Mouse (Mus musculus) thymus, postnatal 0 days (tissue): ENCODE data around the gene Fkbp15. TPM values are rescaled to one million over a fixed set of nuclear protein-coding genes. Genes with fewer than 3 reads are reported as not detected.

Experiments
- DNase-seq: peaks from one replicate; pipeline ENCODE4 v3.0.0-alpha.2; 2015; ENCODE audit warnings: low spot score
- polyA plus RNA-seq: library from polyadenylated mRNA; unstranded; fragments of >200 nt; fragmentation: Nextera tagmentation; extraction: Ambion mirVana; gene quantifications from 2 replicates; pipeline ENCODE4 v1.2.1, GENCODE M21; 2015

The Fkbp15 gene
- polyA plus RNA-seq, 1 experiment from 2014 or later: 30.5 TPM

GRCm38 (mm10) chr4:62318294-62318693 lies 42.1 kb downstream of the Fkbp15 start:
- DNase-seq: no peak

DNA sequence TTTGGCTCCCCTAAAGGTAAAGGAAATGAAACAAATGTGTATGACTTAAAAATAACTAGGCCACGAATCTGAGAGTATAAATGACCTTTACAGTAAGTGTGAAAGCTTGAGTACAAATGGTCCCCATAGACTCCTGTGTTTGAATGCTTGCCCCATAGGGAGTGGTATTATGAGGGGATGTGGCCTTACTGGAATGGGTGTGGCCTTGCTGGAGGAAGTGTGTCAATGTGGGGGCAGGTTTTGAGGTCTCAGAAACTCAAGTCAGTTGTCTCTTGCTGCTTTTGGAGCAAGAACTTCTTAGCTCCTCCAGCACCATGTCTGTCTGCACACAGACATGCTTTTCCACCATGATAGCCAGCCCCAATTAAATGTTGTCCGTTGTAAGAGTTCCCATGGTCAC lies 43.9 kb downstream of the Fkbp15 start:
- DNase-seq: no peak

- no peak for DNase-seq
Measured at GRCm38 (mm10) chr4:62314516-62314915, 45.8 kb downstream of the Fkbp15 start.

DNA sequence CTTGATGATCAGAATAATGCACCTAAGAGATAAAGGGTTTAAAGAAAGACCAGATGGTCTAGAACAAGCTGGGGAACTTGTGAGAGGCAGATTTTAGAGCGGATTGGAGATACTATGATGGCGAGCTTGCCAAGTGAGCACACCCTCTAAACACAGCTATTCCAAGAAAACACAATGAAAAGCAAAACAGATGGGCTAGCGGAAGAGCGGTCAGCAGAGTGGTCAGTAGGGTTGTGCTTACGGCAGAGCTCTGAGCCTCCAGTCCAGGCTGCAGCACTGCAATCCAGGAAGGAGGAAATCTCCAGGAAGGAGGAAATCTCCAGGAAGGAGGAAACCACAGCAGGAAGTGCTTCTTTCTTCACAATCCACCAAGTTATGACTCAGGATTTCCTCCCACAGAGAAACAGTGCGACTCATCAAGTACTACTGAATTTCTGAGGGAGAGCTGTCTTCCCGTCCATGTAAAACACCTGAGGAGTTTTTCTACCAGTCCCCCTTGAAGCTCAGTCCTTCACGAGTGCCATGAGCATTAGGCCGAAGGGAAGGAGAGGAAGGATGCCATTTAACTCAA lies 46.6 kb downstream of the Fkbp15 start:
- no peak for DNase-seq

GRCm38 (mm10) chr4:62312821-62313220 lies 47.5 kb downstream of the Fkbp15 start:
- DNase-seq: no peak

- no peak for DNase-seq
Measured at GRCm38 (mm10) chr4:62308406-62308805, 51.9 kb downstream of the Fkbp15 start.

- no peak for DNase-seq
Measured at GRCm38 (mm10) chr4:62306840-62307239, 53.5 kb downstream of the Fkbp15 start.

- DNase-seq: no peak
Measured at GRCm38 (mm10) chr4:62306301-62306700, 54.0 kb downstream of the Fkbp15 start.

DNA sequence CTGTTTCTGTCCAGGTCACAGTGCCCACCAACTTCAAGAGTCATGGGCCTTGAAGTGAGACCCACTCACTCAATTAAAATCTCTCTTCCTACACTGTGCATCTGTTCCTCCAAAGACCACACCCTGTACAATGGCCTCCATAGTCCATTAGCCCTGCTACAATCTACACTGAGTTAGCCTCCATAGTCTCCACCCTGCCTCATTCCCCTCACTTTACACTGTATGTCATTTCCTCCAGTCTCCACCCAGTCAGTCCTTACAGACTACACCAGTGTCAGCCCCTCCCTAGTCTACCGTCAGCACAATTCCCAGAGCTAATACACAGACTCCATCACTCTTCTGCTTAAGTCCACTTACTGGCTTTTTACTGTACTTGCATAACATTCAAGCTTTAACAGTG lies 57.1 kb downstream of the Fkbp15 start:
- no peak for DNase-seq

DNA sequence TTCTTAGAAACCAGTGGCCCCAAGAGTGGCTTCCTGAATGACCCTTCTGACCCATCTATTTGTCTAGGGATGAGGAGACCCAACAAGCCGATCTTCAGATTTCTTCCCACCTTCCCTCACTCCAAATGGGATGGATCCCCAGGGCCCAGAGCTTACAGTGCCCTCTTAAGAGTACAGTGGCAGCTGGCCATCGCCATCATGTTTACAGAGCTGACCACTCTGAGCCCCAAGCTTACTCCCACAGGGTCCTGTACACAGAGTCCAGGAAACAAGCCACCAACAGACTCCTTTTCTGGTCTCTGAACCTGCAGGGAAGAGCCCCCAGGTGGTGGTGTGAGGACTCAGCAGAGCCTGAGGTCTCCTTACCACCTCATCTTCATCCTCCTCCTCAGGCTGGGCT lies 57.6 kb downstream of the Fkbp15 start:
- DNase-seq: no peak

DNA sequence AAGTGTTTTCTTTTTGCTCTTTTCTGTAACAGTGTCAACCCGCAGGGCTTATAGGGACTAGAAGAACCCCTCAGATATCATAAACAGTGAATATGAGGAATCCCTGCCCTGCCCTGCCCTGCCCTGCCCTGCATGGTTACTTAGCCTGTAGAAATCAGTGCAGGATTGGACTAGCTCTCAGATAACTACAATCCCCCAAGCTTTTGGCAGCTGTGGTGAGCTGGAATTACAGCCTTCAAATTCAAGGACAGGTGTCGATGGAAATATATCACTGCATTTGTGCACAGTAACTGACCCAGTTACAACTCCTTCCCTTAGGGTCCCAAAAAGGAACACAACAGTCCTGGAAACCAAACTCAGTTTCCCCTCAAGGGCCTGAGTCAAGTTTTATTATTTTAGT lies 60.3 kb downstream of the Fkbp15 start:
- DNase-seq: no peak

GRCm38 (mm10) chr4:62297280-62298130 lies 62.8 kb downstream of the Fkbp15 start:
- DNase-seq: no peak

- DNase-seq: no peak
Measured at GRCm38 (mm10) chr4:62294741-62295140, 65.6 kb downstream of the Fkbp15 start.

- DNase-seq: no peak
Measured at GRCm38 (mm10) chr4:62293219-62293861, 67.0 kb downstream of the Fkbp15 start.

DNA sequence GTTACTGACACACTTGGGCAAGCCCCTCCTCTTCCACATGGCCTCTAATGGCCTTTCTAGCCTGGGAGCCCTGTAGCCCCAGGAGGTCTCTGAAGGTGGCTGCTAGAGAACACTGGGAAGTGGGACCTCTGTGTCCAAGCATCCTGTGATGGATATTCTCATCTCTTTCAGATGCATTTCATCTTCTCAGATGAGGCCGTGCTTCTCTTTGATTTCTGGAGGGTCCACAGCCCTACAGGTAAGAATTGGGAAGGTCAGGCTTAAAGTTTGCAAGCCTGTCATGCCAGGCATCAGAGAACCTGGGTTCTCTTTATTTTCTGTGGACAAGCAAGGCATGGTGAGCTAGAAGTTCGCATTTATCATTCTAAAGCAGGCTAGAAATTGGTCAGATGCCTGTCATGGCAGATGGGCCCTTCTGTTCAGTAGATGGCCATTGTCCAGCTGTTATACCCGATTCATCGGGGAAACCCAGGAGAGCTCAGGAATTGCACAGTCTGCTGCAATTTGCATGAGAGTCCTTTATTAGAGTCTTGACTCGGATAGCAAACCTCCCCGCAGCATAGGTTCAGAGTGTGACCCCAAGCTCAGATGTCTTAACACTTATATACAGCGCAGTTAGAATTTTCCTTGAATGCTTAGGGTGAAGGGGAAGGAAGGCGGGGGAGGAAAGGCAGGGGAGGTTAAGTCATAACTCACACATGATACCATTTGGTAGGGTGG lies 67.7 kb downstream of the Fkbp15 start:
- no peak for DNase-seq

DNA sequence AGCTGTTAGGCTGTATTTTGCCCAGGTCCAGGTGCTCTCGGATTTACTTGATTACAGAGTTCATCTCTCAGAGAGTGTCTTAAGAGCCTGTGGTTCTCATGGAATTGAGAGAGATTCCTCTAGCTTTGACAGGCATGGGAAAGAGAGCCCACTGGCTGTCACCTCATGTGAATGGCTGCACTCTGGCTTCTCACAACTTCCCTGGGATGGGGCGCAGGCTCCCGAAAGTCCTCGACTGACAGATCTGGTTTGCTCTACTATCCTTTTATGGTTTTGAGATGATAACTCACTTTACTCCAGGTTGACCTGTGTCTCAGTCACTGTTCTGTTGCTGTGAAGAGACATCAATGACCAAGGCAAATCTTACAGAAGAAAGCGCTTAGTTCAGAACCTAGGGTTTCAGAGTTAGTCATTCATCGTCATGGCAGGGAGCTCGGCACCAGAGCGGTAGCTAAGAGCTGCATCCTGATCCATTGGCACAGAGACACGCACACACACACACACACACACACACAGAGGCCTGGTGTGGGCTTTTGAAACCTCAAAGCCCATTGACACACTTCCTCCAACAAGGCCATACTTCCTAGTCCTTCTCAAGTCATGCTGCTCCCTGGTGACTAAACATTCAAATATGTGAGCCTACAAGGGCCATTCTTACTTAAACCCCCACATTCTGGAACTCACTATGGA lies 69.4 kb downstream of the Fkbp15 start:
- no peak for DNase-seq

DNA sequence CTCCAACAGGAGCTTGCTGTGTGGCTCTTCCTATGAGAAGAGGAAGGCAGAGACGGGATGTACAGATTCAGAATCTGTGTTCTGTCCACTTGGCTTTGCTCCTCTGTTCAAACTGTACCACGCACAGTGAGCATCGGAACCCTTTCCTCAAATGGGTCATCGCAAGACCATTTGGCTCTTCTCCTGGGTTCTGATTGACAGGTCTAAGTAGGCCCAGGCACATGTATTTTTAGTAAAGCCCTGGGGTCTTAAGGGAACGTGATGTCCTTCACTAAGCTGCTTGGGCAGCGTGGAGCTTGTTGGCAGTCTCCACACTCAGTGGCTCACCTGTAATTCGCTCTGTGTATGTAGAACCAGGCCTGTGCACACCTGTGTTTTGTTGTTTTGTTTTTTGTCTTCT lies 71.1 kb downstream of the Fkbp15 start:
- DNase-seq: no peak

DNA sequence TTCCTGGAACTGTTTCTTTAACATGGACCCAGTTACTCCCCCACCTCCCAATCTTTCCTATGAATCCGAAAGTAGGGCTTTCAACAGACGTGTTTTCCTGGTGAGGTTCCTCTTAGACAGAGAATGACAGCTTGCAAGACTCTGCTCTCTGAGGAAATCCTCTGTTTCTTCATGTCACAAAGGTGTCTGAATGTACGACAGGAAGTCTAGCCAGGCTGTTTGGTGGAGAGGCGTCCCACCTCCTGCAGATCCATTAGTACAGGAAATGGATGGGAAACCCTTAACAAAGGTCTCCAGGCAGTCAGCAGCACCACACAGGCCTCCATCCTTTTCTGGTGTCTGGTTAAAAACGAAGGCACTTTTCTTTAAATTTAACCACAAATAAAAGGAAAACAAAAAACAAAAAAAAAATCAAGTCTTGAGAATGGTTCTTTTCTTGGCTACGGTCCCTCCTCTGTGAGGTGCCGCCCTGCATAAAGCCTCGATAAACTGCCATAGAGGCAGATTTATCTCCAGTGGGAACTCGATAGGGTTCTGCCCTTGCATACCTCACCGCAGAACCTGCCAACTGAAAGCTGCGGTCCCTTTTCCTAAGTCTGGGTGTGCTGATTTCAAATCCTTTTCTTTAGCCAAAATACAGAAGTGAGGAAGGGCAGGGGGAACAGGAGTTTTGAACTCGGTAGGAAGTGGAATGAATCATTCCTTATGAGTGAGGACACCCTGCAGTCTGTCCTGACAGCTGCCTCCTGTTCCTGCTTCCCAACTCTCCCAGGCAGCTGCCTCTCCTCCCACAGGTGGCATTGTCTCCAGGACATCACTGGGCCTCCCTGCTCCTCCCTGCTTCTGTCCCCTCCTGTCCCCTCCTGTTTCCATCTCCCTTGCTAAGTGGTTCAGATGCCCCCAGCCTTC lies 73.1 kb downstream of the Fkbp15 start:
- DNase-seq: peak; percentile 18

GRCm38 (mm10) chr4:62286257-62286991 lies 73.9 kb downstream of the Fkbp15 start:
- DNase-seq: peak; percentile 74
